Mouse (Mus musculus): ENCODE measurements around the gene Txndc8. TPM values are rescaled to one million over a fixed set of nuclear protein-coding genes. Genes with fewer than 3 reads are reported as not detected.
A peak's percentile ranks its signal among the peaks of the same experiment; 100 is the strongest.

Gene Txndc8
- polyA plus RNA-seq, 1 experiment from 2014 or later: not detected

- ATAC-seq (replicated peaks; ENCODE audit: extremely low read depth, insufficient read depth, low FRiP score): no peak
- H3K4me2 ChIP-seq (ENCODE audit: low read depth, low read length): no peak overlapping the region
- no peaks in the 10 kb centered on the region for H3K27me3 ChIP-seq (ENCODE audit: control insufficient read depth, insufficient read depth, low read length)
- H3K4me1 ChIP-seq (ENCODE audit: control insufficient read depth, insufficient read depth, low read length): no peaks in the 10 kb centered on the region
- H3K27ac ChIP-seq (ENCODE audit: low read length): no peak overlapping the region
- no peak overlapping the region for H3K4me3 ChIP-seq (ENCODE audit: low read length)
- no peak overlapping the region for H3K9ac ChIP-seq (ENCODE audit: low read length)
- no peaks in the 10 kb centered on the region for H3K9me3 ChIP-seq (replicated peaks; ENCODE audit: control insufficient read depth, low read length)
- H3K36me3 ChIP-seq (ENCODE audit: control insufficient read depth, insufficient read depth): no peaks in the 10 kb centered on the region
- 39% methylated on average over 1 of the region's 1 CpGs for WGBS
Observed at GRCm38 (mm10) chr4:57964143-57964542, 44.8 kb downstream of the Txndc8 start.

- Histone ChIP-seq H3K4me2 (ENCODE audit: low read depth, low read length) (no peak overlapping the region), H3K36me3 (ENCODE audit: control insufficient read depth, insufficient read depth) (no peaks in the 10 kb centered on the region), H3K27me3 (ENCODE audit: control insufficient read depth, insufficient read depth, low read length) (no peaks in the 10 kb centered on the region), H3K4me1 (ENCODE audit: control insufficient read depth, insufficient read depth, low read length) (peaks cover 17% of the 10 kb centered on the region), H3K27ac (ENCODE audit: low read length) (no peak overlapping the region), H3K4me3 (ENCODE audit: low read length) (no peak overlapping the region), H3K9ac (ENCODE audit: low read length) (no peak overlapping the region), H3K9me3 (replicated peaks; ENCODE audit: control insufficient read depth, low read length) (no peaks in the 10 kb centered on the region)
- no peak for ATAC-seq (replicated peaks; ENCODE audit: extremely low read depth, insufficient read depth, low FRiP score)
- WGBS: 85% methylated on average over 8 of the region's 8 CpGs
Observed at GRCm38 (mm10) chr4:57959056-57959455, 49.9 kb downstream of the Txndc8 start.

- Histone ChIP-seq H3K9me3 (replicated peaks; ENCODE audit: control insufficient read depth, low read length) (no peaks in the 10 kb centered on the region), H3K27me3 (ENCODE audit: control insufficient read depth, insufficient read depth, low read length) (no peaks in the 10 kb centered on the region), H3K27ac (ENCODE audit: low read length) (no peak overlapping the region), H3K4me3 (ENCODE audit: low read length) (no peak overlapping the region), H3K9ac (ENCODE audit: low read length) (no peak overlapping the region), H3K4me1 (ENCODE audit: control insufficient read depth, insufficient read depth, low read length) (peaks cover 20% of the 10 kb centered on the region), H3K4me2 (ENCODE audit: low read depth, low read length) (no peak overlapping the region), H3K36me3 (ENCODE audit: control insufficient read depth, insufficient read depth) (no peaks in the 10 kb centered on the region)
- ATAC-seq (replicated peaks; ENCODE audit: extremely low read depth, insufficient read depth, low FRiP score): no peak
- 67% methylated on average over 9 of the region's 9 CpGs for WGBS
Observed at GRCm38 (mm10) chr4:57958098-57958497, 50.8 kb downstream of the Txndc8 start.

GRCm38 (mm10) chr4:57957200-57958085 is 51.5 kb downstream of the Txndc8 start:
- ATAC-seq (replicated peaks; ENCODE audit: extremely low read depth, insufficient read depth, low FRiP score): no peak
- Histone ChIP-seq H3K9ac (ENCODE audit: low read length) (peak overlapping the region; percentile 82), H3K36me3 (ENCODE audit: control insufficient read depth, insufficient read depth) (no peaks in the 10 kb centered on the region), H3K4me3 (ENCODE audit: low read length) (peak overlapping the region; percentile 89), H3K9me3 (replicated peaks; ENCODE audit: control insufficient read depth, low read length) (no peaks in the 10 kb centered on the region), H3K27me3 (ENCODE audit: control insufficient read depth, insufficient read depth, low read length) (no peaks in the 10 kb centered on the region), H3K4me2 (ENCODE audit: low read depth, low read length) (peak overlapping the region; percentile 85), H3K4me1 (ENCODE audit: control insufficient read depth, insufficient read depth, low read length) (peaks cover 20% of the 10 kb centered on the region), H3K27ac (ENCODE audit: low read length) (peak overlapping the region; percentile 99)
- WGBS: 42% methylated on average over 11 of the region's 11 CpGs

- Histone ChIP-seq H3K9me3 (replicated peaks; ENCODE audit: control insufficient read depth, low read length) (peaks cover 2% of the 10 kb centered on the region), H3K36me3 (ENCODE audit: control insufficient read depth, insufficient read depth) (peaks cover 6% of the 10 kb centered on the region), H3K27ac (ENCODE audit: low read length) (peak within 1 kb of the TSS; percentile 99), H3K4me3 (ENCODE audit: low read length) (peak within 1 kb of the TSS; percentile 89), H3K9ac (ENCODE audit: low read length) (peak within 1 kb of the TSS; percentile 90), H3K4me1 (ENCODE audit: control insufficient read depth, insufficient read depth, low read length) (peaks cover 20% of the 10 kb centered on the region), H3K4me2 (ENCODE audit: low read depth, low read length) (peak within 1 kb of the TSS; percentile 85), H3K27me3 (ENCODE audit: control insufficient read depth, insufficient read depth, low read length) (no peaks in the 10 kb centered on the region)
- peak; percentile 97 for ATAC-seq (replicated peaks; ENCODE audit: extremely low read depth, insufficient read depth, low FRiP score)
- under 1% methylated on average over 71 of the region's 71 CpGs for WGBS
Observed at GRCm38 (mm10) chr4:57956029-57956960, 52.6 kb downstream of the Txndc8 start, which contains the start of gene Txn1. Gene Txn1, minus strand, starts transcription at chr4:57956411.

- peaks cover 6% of the 10 kb centered on the region for H3K9me3 ChIP-seq (replicated peaks; ENCODE audit: control insufficient read depth, low read length)
- no peaks in the 10 kb centered on the region for H3K27me3 ChIP-seq (ENCODE audit: control insufficient read depth, insufficient read depth, low read length)
- H3K4me3 ChIP-seq (ENCODE audit: low read length): peak overlapping the region; percentile 89
- peak; percentile 10 for ATAC-seq (replicated peaks; ENCODE audit: extremely low read depth, insufficient read depth, low FRiP score)
- peaks cover 20% of the 10 kb centered on the region for H3K4me1 ChIP-seq (ENCODE audit: control insufficient read depth, insufficient read depth, low read length)
- H3K9ac ChIP-seq (ENCODE audit: low read length): peak overlapping the region; percentile 90
- peak overlapping the region; percentile 90 for H3K27ac ChIP-seq (ENCODE audit: low read length)
- WGBS: under 1% methylated on average over 25 of the region's 25 CpGs
- peak overlapping the region; percentile 81 for H3K4me2 ChIP-seq (ENCODE audit: low read depth, low read length)
- peaks cover 14% of the 10 kb centered on the region for H3K36me3 ChIP-seq (ENCODE audit: control insufficient read depth, insufficient read depth)
Observed at GRCm38 (mm10) chr4:57955544-57955958, 53.4 kb downstream of the Txndc8 start.

GRCm38 (mm10) chr4:57954991-57955390 is 53.9 kb downstream of the Txndc8 start:
- Histone ChIP-seq H3K9me3 (replicated peaks; ENCODE audit: control insufficient read depth, low read length) (peaks cover 6% of the 10 kb centered on the region), H3K27me3 (ENCODE audit: control insufficient read depth, insufficient read depth, low read length) (no peaks in the 10 kb centered on the region), H3K36me3 (ENCODE audit: control insufficient read depth, insufficient read depth) (peaks cover 19% of the 10 kb centered on the region), H3K4me3 (ENCODE audit: low read length) (peak overlapping the region; percentile 89), H3K4me2 (ENCODE audit: low read depth, low read length) (peak overlapping the region; percentile 81), H3K9ac (ENCODE audit: low read length) (peak overlapping the region; percentile 90), H3K4me1 (ENCODE audit: control insufficient read depth, insufficient read depth, low read length) (peaks cover 20% of the 10 kb centered on the region), H3K27ac (ENCODE audit: low read length) (peak overlapping the region; percentile 90)
- WGBS: 73% methylated on average over 8 of the region's 8 CpGs
- no peak for ATAC-seq (replicated peaks; ENCODE audit: extremely low read depth, insufficient read depth, low FRiP score)

- Histone ChIP-seq H3K36me3 (ENCODE audit: control insufficient read depth, insufficient read depth) (peaks cover 22% of the 10 kb centered on the region), H3K27me3 (ENCODE audit: control insufficient read depth, insufficient read depth, low read length) (no peaks in the 10 kb centered on the region), H3K4me1 (ENCODE audit: control insufficient read depth, insufficient read depth, low read length) (peaks cover 20% of the 10 kb centered on the region), H3K9me3 (replicated peaks; ENCODE audit: control insufficient read depth, low read length) (peaks cover 6% of the 10 kb centered on the region), H3K4me2 (ENCODE audit: low read depth, low read length) (peak overlapping the region; percentile 81), H3K9ac (ENCODE audit: low read length) (no peak overlapping the region), H3K4me3 (ENCODE audit: low read length) (peak overlapping the region; percentile 89), H3K27ac (ENCODE audit: low read length) (no peak overlapping the region)
- ATAC-seq (replicated peaks; ENCODE audit: extremely low read depth, insufficient read depth, low FRiP score): no peak
- 76% methylated on average over 6 of the region's 6 CpGs for WGBS
Observed at GRCm38 (mm10) chr4:57954580-57954979, 54.3 kb downstream of the Txndc8 start.
